Mouse (Mus musculus) layer of hippocampus, adult 6 months (tissue): ENCODE data around the gene Inca1. TPM values are rescaled to one million over a fixed set of nuclear protein-coding genes. Genes with fewer than 3 reads are reported as not detected.

Source experiments
- long read RNA-seq, 2 experiments: library from polyadenylated mRNA; unstranded; transcript quantifications; one replicate each; pipeline ENCODE4 v2.0.0; 2019 to 2020
- microRNA-seq: library from miRNA; unstranded; fragments of <30 nt; microRNA quantifications from one replicate; pipeline ENCODE4 v1.2.0, GENCODE M21; 2020
- polyA plus RNA-seq: library from polyadenylated mRNA; unstranded; fragments of <200 nt; fragmentation: Nextera tagmentation; gene quantifications from 2 replicates; pipeline ENCODE4 v1.2.3, GENCODE M21; 2021

The Inca1 gene
- polyA plus RNA-seq: 5.2 and 5.7 TPM in 2 replicates
- long read RNA-seq, experiment 1, partial matches to known transcripts: 0 of 8 reads
- long read RNA-seq, experiment 1, other reads (novel, unspliced or antisense): 3 of 8 reads
- long read RNA-seq, experiment 2, partial matches to known transcripts: 0 of 6 reads
- long read RNA-seq, experiment 2, other reads (novel, unspliced or antisense): 4 of 6 reads

DNA sequence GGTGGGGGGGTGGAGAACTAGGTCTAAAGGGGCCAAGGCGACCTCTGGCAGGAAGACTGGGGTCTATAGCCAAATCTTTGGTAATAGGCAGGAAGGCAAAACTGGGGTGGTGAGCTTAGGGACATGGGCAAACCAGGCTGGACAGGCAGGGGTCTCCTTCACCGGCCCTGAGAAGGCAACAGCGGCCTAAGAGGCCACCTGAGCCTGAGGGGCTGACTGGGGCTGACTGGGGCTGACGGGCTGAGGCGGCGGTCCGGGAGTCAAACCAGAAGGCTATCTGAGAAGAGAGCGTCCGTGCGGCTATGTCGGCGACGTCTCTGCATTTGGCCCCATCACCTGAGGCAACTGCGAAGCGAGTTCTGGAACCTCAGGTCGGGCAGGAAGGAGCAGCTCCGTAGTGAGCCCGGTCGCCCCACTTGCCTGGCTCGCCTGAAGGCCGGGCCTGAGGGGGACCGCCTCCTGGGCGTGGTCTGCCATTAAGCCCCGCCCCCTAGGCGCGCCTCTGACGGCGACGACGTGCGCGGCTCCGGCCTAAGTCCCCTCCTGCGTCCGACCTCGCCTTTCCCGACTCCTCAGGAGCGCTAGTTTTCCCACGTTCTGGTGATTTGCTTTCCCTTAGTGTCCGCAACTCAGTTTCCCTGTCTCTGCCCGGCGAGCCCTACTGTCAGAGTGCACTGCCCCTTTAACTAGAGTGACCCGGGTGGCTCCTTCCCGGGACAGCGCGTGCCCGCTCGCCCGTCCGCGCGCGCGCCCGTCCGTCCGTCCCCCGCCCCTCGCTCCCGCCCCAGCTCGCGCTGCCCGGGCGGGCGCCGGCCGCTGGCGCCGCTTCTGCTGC is at the start of gene Inca1, which contains the start of gene Kif1c:
Inca1 (minus strand) TSS at position 434 of the 835 bp plus-strand sequence.
Kif1c (plus strand) TSS at position 827 of the 835 bp plus-strand sequence.

DNA sequence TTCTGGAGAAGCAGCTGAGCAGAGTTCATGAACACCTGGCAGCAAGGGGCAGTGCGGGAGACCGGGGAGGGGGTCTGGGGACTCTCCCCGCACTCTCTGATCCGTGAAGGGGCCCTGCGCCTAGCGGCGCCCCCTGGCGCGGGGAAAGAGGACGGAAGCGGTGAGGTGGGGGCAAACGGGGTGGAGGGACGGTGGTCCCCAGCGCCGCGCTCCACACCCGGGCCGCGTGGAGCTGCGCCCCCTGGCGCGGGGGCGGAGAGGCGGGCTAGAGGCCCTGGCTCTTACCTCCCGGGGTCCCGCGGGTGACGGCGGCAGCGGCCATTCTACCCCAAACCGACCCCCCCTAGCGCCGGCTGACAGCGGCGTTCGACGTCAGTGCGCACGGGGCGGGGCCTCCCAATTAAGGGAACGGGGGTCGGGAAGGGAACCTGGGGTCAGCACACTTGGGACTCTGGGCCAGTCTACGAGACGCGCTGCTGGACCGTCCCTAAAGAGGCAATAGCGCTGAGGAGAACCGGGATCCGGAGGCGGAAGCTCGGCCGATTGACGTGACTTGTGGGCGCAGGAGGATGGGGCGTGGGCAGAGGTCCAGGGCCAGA is 12.3 kb downstream of the Inca1 start, which contains the start of gene Camta2:
Camta2 (minus strand) TSS at position 505 of the 599 bp plus-strand sequence.

DNA sequence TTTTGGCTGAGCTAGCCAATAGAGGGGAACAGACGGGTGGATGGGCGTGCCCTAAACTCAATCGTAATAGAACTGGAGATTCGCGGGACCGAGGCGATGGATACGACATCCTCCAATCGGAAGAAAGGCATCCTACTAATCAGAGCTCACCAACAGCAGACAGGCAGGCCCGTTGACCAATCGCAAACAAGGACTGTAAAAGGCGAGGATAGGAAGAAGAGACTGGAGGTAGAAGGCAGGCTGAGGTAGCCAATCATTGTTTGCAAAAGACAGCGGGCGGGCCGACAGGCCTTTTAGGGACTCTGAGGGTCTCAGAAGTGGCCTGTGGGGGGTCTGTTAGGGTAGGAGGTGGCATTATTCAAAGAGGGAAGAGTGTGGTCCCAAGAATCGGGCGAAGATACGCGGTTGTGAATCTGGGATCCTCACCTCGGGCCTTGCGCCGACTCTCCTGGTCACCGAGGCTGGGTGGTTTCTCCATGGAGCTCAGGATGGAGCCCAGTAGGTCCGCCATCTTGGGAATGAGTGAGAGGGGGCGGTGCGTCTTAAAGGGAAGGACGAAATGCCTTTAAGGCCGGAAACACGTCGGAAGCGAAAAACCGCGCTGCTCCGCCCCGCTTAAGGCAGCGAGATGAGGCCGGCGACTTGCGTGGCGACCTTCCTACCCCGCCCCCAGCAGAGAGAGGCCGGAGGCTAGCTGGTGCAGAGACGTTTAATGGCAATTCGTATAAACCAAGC is 31.0 kb downstream of the Inca1 start, which contains the start of gene Spag7:
Spag7 (minus strand) TSS at position 646 of the 735 bp plus-strand sequence.

DNA sequence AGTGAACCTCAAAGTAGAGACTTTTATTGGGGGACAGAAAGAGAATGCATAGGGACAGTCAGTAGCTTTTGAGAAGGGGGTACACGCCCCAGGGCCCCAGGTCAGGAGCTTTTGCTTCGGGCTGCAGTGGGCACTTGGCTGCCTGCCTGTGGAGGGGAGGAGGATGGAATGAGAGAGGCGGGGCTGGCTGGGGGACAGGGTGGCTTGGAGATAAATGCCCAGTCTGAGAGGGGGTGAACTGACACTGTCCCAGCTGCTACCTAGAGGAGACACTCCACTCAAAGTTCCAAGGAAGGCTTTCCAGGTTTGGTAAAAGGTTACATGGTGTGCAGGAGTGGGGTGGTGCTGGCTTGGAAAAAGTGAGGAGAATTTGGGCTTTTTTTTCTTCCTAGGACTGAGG is 43.0 kb downstream of the Inca1 start, which contains the start of gene Eno3:
Eno3 (plus strand) TSS at position 239 of the 400 bp plus-strand sequence.

DNA sequence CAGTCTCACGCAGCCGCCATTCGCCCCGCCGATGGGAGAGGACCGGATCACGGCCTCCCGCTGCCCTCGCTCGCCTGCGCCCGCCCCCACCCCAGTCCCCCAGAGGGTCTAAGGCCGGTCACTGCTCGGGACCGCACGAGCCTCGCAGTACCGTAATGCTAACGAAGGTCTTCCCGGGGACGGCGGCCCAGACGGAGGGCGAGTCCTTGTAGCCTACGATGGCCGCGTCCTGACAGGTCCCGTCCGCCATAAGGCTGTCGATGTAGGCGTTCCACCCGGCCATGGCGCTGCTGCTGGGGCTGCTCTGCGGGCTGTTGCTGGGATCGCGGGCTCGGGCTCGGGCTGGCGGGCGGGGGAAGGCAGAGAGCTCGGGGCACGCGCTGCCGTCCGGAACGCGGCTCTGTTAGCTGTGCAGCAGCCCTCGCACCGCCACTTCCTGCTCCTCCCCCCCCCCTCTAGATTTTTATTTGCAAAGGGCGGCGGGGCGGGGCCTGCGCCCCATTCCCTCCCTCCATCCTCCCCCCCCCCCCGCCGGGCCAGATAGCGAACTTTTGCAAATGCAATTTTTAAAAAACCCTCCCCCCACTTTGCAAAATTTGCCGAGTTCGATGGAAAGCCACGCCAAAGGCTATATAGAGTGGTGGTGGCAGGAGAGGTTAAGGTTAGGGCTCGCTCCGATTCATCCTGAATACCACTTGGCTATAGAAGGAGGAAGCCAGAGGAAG is 45.6 kb downstream of the Inca1 start, which contains the start of gene Pfn1:
Pfn1 (minus strand) TSS at position 447 of the 725 bp plus-strand sequence.

DNA sequence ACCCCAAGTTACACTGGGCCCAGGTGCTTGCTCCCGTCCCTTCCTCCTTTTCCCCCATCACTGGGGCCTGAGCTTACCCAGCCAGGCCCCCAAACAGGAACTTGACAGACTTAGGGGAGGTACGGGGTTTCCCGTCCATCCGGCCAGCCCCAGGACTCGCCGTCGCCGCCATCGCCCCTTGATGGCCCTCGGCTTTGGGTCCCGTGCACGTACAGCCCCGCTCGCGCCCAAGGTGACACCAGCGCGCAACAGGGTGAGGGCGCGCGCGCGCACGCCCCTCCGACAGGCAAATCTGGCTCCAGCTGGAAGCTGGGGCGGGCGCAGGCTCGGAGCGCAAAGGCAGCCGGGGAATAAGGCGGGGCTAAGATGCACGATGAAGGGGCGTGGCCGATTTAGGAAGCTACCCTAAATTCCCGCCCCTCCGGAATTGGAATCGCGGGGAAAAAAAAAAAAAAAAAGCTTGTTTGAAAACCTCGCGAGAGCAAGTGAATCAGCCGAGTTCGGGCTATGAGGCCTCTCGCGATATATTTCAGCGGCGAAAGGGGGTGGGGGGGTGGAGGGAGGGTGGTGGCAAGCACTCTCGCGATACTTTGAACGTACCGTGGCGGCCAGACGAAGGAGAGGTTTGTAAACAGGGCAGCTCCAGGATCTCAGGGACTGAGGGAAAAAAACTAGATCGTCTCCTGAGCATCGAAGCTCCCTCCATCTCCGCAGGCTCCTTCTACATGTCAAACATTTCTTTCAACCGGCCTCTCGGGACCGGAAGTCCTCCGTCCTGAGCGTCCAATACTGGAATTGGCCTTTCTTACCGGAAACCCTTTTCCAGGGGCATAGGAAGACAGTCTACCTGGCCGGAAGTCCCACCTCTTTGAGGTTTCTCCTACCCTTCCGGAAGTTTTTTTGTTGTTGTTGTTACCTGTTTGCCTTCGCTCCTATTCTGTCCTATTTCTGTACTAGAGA is 53.0 kb downstream of the Inca1 start, which contains the start of the genes Rnf167 and Slc25a11:
Rnf167 (plus strand) TSS at position 545 of the 960 bp plus-strand sequence.
Slc25a11 (minus strand) TSS at position 789 of the 960 bp plus-strand sequence.

DNA sequence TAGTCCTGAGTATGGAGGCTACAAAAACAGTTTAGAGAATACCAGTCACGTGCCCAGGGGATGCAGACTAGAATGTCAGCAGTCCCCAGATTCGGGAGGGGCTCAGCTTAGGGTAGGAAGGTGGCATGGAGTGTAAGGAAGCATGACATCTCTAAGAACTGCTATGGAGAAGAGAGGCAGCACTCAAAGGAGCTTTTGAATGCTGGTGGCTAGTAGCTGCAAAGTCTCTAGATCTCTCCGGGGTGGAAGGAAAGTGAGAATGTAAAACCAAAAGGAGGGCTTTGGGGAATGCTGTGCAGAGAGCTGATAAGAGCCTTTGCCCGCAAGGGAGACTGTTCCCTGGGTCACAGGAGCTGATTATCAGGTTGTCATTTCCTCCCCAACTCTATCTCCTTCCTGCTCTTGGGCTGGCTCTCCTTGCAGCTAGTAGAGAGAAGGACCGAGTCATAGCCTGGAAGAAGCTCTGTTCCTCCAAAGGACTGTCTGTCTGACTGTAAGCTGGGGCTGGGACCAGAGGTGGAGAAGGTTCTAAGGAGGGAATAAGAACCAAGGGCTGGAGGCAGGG is 61.2 kb downstream of the Inca1 start, which contains the start of gene Gp1ba:
Gp1ba (plus strand) TSS at position 409 of the 565 bp plus-strand sequence.

Small RNA genes within 50 kb of the gene (microRNA-seq; reads per million reads assigned to microRNA genes)
- not detected for gene Mir6925

Other genes starting within 250 kb of the Inca1 start
- 19.1 and 19.8 TPM in 2 replicates for gene Med11, start 248.2 kb downstream of the Inca1 start, polyA plus RNA-seq
- 0.06 and 0.13 TPM in 2 replicates for gene Zmynd15, start 240.7 kb downstream of the Inca1 start, polyA plus RNA-seq
- gene Cxcl16, start 240.2 kb downstream of the Inca1 start, polyA plus RNA-seq: 1.9 and 3.4 TPM in 2 replicates
- gene Tm4sf5, start 194.9 kb downstream of the Inca1 start, polyA plus RNA-seq: 0.62 and 0.80 TPM in 2 replicates
- 0.30 and 0.39 TPM in 2 replicates for gene Vmo1, start 185.5 kb downstream of the Inca1 start, polyA plus RNA-seq
- gene Gltpd2, start 181.0 kb downstream of the Inca1 start, polyA plus RNA-seq: 0.11 TPM in 2 replicates
- 615 and 656 TPM in 2 replicates for gene Psmb6, start 174.8 kb downstream of the Inca1 start, polyA plus RNA-seq
- not detected in 2 replicates for gene Gm40193, start 167.2 kb downstream of the Inca1 start, polyA plus RNA-seq
- 7.8 and 8.6 TPM in 2 replicates for gene Pld2, start 160.1 kb downstream of the Inca1 start, polyA plus RNA-seq
- gene Mink1, start 137.3 kb downstream of the Inca1 start, polyA plus RNA-seq: 25.4 and 30.5 TPM in 2 replicates
- not detected in 2 replicates for gene 4930544D05Rik, start 84.3 kb downstream of the Inca1 start, polyA plus RNA-seq
- 0.31 TPM in 1 of 2 replicates, not detected in the other for gene Chrne, start 80.9 kb downstream of the Inca1 start, polyA plus RNA-seq
- gene Gp1ba, start 61.0 kb downstream of the Inca1 start, polyA plus RNA-seq: 0.11 and 0.15 TPM in 2 replicates
- 98.0 and 122 TPM in 2 replicates for gene Rnf167, start 52.9 kb downstream of the Inca1 start, polyA plus RNA-seq
- gene Slc25a11, start 52.7 kb downstream of the Inca1 start, polyA plus RNA-seq: 202 and 213 TPM in 2 replicates
- gene Pfn1, start 45.5 kb downstream of the Inca1 start, polyA plus RNA-seq: 531 and 655 TPM in 2 replicates
- gene Eno3, start 43.0 kb downstream of the Inca1 start, polyA plus RNA-seq: 4.7 and 5.0 TPM in 2 replicates
- 74.2 and 84.7 TPM in 2 replicates for gene Spag7, start 30.7 kb downstream of the Inca1 start, polyA plus RNA-seq
- 105 and 127 TPM in 2 replicates for gene Camta2, start 12.1 kb downstream of the Inca1 start, polyA plus RNA-seq
- 0.90 and 1.3 TPM in 2 replicates for gene Kif1c, start 393 bp upstream of the Inca1 start, polyA plus RNA-seq
- 12.9 and 14.9 TPM in 2 replicates for gene Zfp3, start 64.1 kb upstream of the Inca1 start, polyA plus RNA-seq
- 0.13 and 0.26 TPM in 2 replicates for gene Scimp, start 112.4 kb upstream of the Inca1 start, polyA plus RNA-seq
- gene Rabep1, start 144.6 kb upstream of the Inca1 start, polyA plus RNA-seq: 79.5 and 90.5 TPM in 2 replicates